Mouse (Mus musculus) kidney, postnatal 0 days (tissue): ENCODE measurements around the gene D2hgdh. TPM values are rescaled to one million over a fixed set of nuclear protein-coding genes. Genes with fewer than 3 reads are reported as not detected.

ENCODE experiments used
- ATAC-seq: fragments of 200-750 bp; cut with Nextera tagmentation; replicated peaks from 2 replicates; pipeline ENCODE4 v1.8.0; 2017; ENCODE audit warnings: low read depth, moderate number of reproducible peaks, moderate TSS enrichment, moderate library complexity; ENCODE audit not compliant: low FRiP score
- DNase-seq: peaks from one replicate; pipeline ENCODE4 v3.0.0-alpha.2; 2016; ENCODE audit warnings: low spot score
- H3K27ac ChIP-seq: fragments of 300-500 bp; sonication (generic); 2 replicates; pipeline ENCODE4 v1.5.1; 2014; ENCODE audit warnings: mild to moderate bottlenecking
- H3K27me3 ChIP-seq: fragments of 300-500 bp; sonication (generic); 2 replicates; pipeline ENCODE4 v1.6.1; 2014; ENCODE audit warnings: low read length, mixed read lengths; ENCODE audit not compliant: insufficient read depth
- H3K36me3 ChIP-seq: fragments of 300-500 bp; sonication (generic); 2 replicates; pipeline ENCODE4 v1.6.1; 2014; ENCODE audit warnings: low read length, mixed read lengths; ENCODE audit not compliant: insufficient read depth
- H3K4me1 ChIP-seq: fragments of 300-500 bp; sonication (generic); replicated peaks from 2 replicates; pipeline ENCODE4 v1.6.1; 2014; ENCODE audit warnings: antibody characterized with exemption, low read length, mixed read lengths; ENCODE audit not compliant: insufficient read depth
- H3K4me2 ChIP-seq: fragments of 300-500 bp; sonication (generic); 2 replicates; pipeline ENCODE4 v1.6.1; 2014; ENCODE audit warnings: mild to moderate bottlenecking, low read length, moderate library complexity, mixed read lengths
- H3K4me3 ChIP-seq: fragments of 300-500 bp; sonication (generic); replicated peaks from 2 replicates; pipeline ENCODE4 v1.5.1; 2014; ENCODE audit warnings: low read depth, low read length
- H3K9ac ChIP-seq: fragments of 300-500 bp; sonication (generic); 2 replicates; pipeline ENCODE4 v1.6.1; 2014; ENCODE audit warnings: low read depth, low read length
- H3K9me3 ChIP-seq: fragments of 300-500 bp; sonication (generic); replicated peaks from 2 replicates; pipeline ENCODE4 v1.6.1; 2016; ENCODE audit warnings: low read length, inconsistent platforms, mixed read lengths
- CTCF ChIP-seq: IDR thresholded peaks from 2 replicates; pipeline ENCODE4 v1.5.1; 2016; ENCODE audit warnings: antibody characterized with exemption, low read depth, mild to moderate bottlenecking, moderate library complexity
- WGBS: fragments of 180-500 bp; shearing (Covaris S2); extraction: QIAGEN DNeasy Blood & Tissue Kit; methylation state at CpG from one replicate; pipeline ENCODE4 v1.1.7; 2014; 5-methylcytosine and 5-hydroxymethylcytosine counted together
- polyA plus RNA-seq: library from polyadenylated mRNA; unstranded; fragments of >200 nt; fragmentation: Nextera tagmentation; extraction: Ambion mirVana; gene quantifications from 2 replicates; pipeline ENCODE4 v1.2.1, GENCODE M21; 2015

D2hgdh gene
- polyA plus RNA-seq, 1 experiment from 2014 or later, result 12.7 TPM

DNA sequence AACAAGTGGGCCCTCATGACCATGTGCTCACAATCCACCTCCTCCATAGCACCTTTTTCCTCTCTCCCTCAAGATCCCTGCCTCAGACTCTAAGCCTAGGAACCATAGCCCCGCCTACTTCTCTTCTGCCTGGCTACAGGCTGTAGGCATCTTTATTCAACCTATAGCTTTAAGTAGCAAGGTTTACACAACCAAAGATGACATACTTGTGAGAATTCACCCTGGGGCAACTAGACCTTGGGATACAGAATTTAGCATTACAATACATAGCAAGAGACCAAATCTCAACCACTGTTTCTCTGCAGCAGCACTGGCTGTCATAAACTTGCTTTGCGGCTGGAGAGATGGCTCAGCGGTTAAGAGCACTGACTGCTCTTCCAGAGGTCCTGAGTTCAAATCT is 14.7 kb upstream of the D2hgdh start:
- DNase-seq, result no peak
- Histone ChIP-seq H3K9me3 (no peaks in the 10 kb centered on the region), H3K4me2 (no peak overlapping the region), H3K4me1 (peaks cover 2% of the 10 kb centered on the region; the same call in 1 of the 2 replicates), H3K36me3 (peaks cover 46% of the 10 kb centered on the region), H3K9ac (no peak overlapping the region), H3K27ac (no peak overlapping the region), H3K4me3 (no peak overlapping the region), H3K27me3 (no peaks in the 10 kb centered on the region)
- no peak for ATAC-seq
- 95% methylated on average over 3 of the region's 3 CpGs for WGBS
- no peak for TF ChIP-seq CTCF

- H3K4me3 ChIP-seq, result no peak overlapping the region
- H3K36me3 ChIP-seq, result peaks cover 60% of the 10 kb centered on the region
- H3K9ac ChIP-seq, result no peak overlapping the region
- H3K27ac ChIP-seq, result no peak overlapping the region
- no peak for TF ChIP-seq CTCF
- H3K4me2 ChIP-seq, result no peak overlapping the region
- ATAC-seq (no peak), DNase-seq (no peak)
- no peaks in the 10 kb centered on the region for H3K27me3 ChIP-seq
- no peaks in the 10 kb centered on the region for H3K4me1 ChIP-seq
- no peaks in the 10 kb centered on the region for H3K9me3 ChIP-seq
- WGBS, result 80% methylated on average over 8 of the region's 8 CpGs
Observed at GRCm38 (mm10) chr1:93811495-93812039, 13.1 kb upstream of the D2hgdh start.

GRCm38 (mm10) chr1:93817823-93818532 is 6.7 kb upstream of the D2hgdh start:
- H3K36me3 ChIP-seq, result peaks cover 70% of the 10 kb centered on the region
- no peak overlapping the region for H3K4me2 ChIP-seq
- H3K27ac ChIP-seq, result no peak overlapping the region
- no peak for TF ChIP-seq CTCF
- no peak for DNase-seq
- H3K9ac ChIP-seq, result no peak overlapping the region
- no peak overlapping the region for H3K4me3 ChIP-seq
- no peak for ATAC-seq
- H3K9me3 ChIP-seq, result no peaks in the 10 kb centered on the region
- H3K27me3 ChIP-seq, result no peaks in the 10 kb centered on the region
- 92% methylated on average over 8 of the region's 8 CpGs for WGBS
- H3K4me1 ChIP-seq, result no peaks in the 10 kb centered on the region

GRCm38 (mm10) chr1:93818722-93819121 is 6.0 kb upstream of the D2hgdh start:
- H3K4me1 ChIP-seq, result no peaks in the 10 kb centered on the region
- H3K9ac ChIP-seq, result no peak overlapping the region
- no peak overlapping the region for H3K4me3 ChIP-seq
- no peaks in the 10 kb centered on the region for H3K27me3 ChIP-seq
- peaks cover 62% of the 10 kb centered on the region for H3K36me3 ChIP-seq
- ATAC-seq (no peak), DNase-seq (no peak)
- H3K4me2 ChIP-seq, result no peak overlapping the region
- H3K9me3 ChIP-seq, result no peaks in the 10 kb centered on the region
- H3K27ac ChIP-seq, result no peak overlapping the region
- WGBS, result 87% methylated on average over 7 of the region's 7 CpGs
- no peak for TF ChIP-seq CTCF

DNA sequence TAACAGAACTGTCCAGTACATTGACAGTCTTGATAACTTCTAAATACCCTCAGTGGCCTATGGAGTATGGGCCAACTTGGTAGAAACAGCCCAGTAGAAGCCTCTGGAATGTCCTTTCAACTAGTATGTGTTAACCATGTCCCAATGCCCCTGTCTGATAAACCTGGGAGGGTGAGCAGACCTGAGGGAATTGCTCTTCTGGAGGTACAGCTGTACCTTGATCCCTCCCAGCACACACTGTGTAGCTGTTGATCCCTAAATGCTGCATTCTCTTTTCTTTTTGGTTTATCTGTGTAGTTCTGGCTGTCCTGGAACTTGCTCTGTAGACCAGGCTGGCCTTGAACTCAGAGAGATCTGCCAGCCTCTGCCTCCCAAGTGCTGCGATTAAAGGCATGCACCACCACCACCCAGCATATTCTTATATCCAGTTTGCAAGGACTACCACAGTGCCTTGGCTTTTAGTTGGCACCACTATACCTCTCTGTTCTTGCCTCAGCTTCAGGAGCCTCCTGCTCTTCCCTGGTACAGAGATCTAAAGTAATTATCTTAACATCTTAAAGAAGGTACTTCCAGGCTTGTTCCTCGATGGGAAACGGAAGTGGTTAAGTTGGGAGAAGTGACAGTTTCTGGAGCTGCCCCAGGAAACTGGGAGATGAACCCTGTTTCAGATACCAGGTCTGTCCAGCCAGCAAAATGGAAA is 763 bp upstream of the D2hgdh start:
- DNase-seq (no peak), ATAC-seq (no peak)
- Histone ChIP-seq H3K4me1 (0 out of 2 replicates have a peak, but pooled peaks cover 6% of the 10 kb centered on the region), H3K9me3 (no peaks in the 10 kb centered on the region), H3K4me2 (peak overlapping the region; percentile 69; the same call in 1 of the 2 replicates), H3K27me3 (no peaks in the 10 kb centered on the region), H3K27ac (peak overlapping the region; percentile 96), H3K9ac (no peak overlapping the region), H3K36me3 (peaks cover 14% of the 10 kb centered on the region), H3K4me3 (no peak overlapping the region)
- TF ChIP-seq CTCF, result no peak
- 74% methylated on average over 3 of the region's 3 CpGs for WGBS

GRCm38 (mm10) chr1:93825105-93825674 is 481 bp downstream of the D2hgdh start:
- 0 out of 2 replicates have a peak, but pooled peaks cover 5% of the 10 kb centered on the region for H3K36me3 ChIP-seq
- peak overlapping the region; percentile 69 for H3K4me2 ChIP-seq
- 0 out of 2 replicates have a peak, but pooled peaks cover 6% of the 10 kb centered on the region for H3K4me1 ChIP-seq
- DNase-seq (peak; percentile 96), ATAC-seq (peak; percentile 97)
- WGBS, result 1% methylated on average over 30 of the region's 30 CpGs
- peak overlapping the region; percentile 96 for H3K27ac ChIP-seq
- peak overlapping the region; percentile 47 for H3K4me3 ChIP-seq
- H3K27me3 ChIP-seq, result no peaks in the 10 kb centered on the region
- TF ChIP-seq CTCF, result peak; percentile 41
- H3K9me3 ChIP-seq, result no peaks in the 10 kb centered on the region
- peak overlapping the region; percentile 59 for H3K9ac ChIP-seq
